Mouse (Mus musculus) bone marrow, adult 2 months (tissue): ENCODE data around the gene Apoc1.

Source experiments
- CTCF ChIP-seq: fragments of 200-500 bp; IDR thresholded peaks from 2 replicates; pipeline ENCODE4 v1.5.1; 2011; ENCODE audit warnings: low read length, control low read depth; ENCODE audit not compliant: control insufficient read depth, insufficient read depth
- POLR2A ChIP-seq: fragments of 200-500 bp; IDR thresholded peaks from 2 replicates; pipeline ENCODE4 v1.6.1; 2011; ENCODE audit warnings: low read depth, mild to moderate bottlenecking, control low read depth, low read length, borderline replicate concordance; ENCODE audit not compliant: control insufficient read depth

DNA sequence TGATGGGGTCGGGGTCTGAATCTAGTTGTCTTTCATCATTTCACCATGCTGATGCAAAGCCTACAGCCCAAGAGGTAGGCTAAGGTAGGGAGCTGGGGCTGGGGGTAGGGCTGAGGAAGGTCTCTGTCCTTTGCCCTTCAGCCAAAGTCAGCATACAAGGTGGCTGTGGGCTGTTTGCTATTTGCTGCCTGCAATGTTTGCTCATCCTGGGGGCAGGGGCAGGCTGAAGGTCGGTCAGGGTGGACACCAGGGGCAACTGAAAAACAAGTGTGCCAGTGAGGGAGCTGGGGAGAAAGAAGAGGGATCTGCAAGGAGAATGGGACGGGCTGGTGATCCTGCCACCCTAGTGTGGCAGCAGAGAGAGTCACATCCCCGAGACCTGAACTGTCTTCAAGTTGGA, 7.1 kb downstream of the Apoc1 start:
- no peak for TF ChIP-seq CTCF
- no peak for TF ChIP-seq POLR2A
